Mouse (Mus musculus) WW6 (cell line): Measurements from ENCODE around the gene Gipr.
A peak's percentile ranks its signal among the peaks of the same experiment; 100 is the strongest.
"Not testable (repeated sequence)": the region's sequence is repeated elsewhere in the genome, so short reads cannot be mapped to it uniquely, and the experiment has no call there.

Source experiments
- DNase-seq: peaks from one replicate; pipeline ENCODE4 v3.0.0-alpha.2; 2013; ENCODE audit warnings: low read depth, low spot score

Gipr gene

DNA sequence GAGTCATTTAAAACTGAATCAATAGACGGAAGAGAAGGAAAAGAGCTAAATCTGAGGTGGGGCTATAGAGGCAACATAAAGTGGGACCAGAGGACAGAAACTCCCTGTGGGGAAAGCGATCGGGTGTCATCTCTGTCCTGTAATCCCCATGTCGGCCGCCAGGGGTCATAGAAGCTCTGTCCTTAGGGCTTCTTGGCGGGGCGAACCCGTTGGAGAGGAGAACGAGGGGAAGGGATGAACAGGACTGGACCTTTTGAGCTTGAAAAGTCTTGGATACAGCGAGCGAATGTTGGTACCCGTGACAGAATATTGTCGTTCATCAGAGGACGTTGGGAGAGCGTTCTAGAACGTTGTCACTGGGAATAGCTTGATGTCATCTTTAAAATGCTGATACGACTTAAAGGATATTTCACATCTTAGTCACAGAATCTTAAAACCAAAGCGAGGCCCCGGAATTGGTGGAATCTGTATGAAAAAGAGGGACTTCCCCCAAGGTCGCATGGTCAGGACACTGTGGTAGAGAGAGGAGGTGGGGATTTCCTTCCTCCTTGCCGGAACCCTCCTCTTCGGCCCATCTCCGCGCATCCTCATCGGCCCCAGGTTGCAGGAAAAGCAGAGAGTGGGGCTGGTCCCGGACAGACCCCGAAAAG lies 12.6 kb upstream of the Gipr start:
- peak; percentile 68 for DNase-seq

DNA sequence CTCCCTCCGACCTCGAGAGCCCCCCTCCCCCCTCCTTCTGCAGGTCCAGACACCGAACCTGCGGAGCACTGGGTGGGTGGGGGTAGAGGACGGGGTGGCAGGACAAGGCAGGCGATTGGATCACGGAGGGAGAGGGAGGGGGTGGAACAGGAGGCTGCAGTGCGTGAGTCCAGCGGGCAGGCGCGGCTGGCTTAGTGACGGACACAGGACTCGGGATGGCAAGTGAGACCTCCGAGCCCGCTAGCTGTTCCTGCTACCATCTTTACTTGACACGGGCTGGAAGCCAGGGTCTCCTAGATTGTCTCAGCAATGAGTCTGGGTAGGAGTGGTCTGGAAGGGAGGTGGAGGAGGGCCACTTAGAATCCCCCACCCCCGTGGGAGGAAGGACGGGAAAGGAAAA lies 12.1 kb upstream of the Gipr start:
- DNase-seq, result no peak

DNA sequence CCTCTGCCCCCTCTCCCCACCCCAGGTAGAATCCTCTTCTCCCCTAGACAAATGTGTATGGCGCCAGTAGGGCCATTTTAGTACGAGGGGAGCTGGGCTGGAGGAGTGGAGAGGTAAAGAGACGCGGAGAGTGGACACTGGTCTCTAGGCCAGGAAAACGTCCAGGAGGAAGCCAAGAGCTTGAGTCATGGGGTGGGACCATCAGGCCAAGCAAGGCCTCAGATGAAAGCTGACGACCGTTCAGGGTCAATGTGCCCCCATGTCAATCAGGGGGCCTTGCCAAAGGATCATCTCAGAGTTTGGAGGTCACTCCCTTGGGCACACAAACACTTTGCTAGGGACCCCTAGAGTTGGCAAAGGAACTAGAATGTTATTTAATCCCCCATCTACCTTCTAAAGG lies 11.3 kb upstream of the Gipr start:
- no peak for DNase-seq

DNA sequence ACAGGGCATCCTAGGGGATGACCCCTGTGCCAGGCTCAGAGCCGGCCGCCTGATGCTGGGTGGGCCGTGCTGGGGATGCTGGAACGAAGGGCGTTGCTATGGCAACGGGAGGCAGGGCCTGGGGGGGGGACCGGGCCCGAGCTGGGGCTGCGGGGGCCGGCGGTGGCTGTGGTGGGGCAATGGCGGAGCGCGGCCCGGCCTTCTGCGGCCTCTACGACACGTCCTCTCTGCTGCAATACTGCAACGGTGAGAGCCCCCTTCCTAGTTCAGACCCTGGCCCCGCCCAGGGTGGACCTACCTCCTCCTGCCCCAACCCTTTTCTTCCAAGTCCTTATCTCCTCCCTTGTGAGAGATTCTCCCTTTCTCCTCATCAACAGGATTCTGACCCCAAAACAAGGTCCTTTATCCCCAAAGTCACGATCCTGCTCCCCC lies 10.6 kb upstream of the Gipr start:
- no peak for DNase-seq

- DNase-seq, result peak; percentile 91
These were observed 10.0 kb upstream of the Gipr start, which contains the start of gene Eml2 for GRCm38 (mm10) chr7:19175708-19176515. Gene Eml2 (plus strand): TSS chr7:19176421.

DNA sequence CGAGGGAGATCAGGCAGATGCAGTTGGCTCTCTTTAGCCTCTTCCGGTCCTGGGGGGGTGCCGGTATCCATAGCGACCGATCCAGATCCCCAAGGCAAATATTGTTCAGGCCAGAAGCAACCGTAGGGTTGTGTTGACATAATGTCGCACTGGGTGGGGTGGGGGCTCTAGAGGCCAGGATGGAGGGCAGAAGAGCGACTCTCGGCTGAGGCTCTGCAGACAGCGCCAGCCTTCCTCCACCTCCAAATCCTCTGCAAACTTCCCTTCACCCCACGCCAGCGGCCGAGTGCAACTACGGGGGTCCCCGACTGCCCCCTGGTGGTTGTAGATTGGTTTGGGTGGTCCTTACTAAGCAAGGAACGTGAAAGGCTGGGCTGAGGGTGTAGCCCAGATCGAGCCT lies 6.9 kb upstream of the Gipr start:
- DNase-seq, result peak; percentile 73

DNA sequence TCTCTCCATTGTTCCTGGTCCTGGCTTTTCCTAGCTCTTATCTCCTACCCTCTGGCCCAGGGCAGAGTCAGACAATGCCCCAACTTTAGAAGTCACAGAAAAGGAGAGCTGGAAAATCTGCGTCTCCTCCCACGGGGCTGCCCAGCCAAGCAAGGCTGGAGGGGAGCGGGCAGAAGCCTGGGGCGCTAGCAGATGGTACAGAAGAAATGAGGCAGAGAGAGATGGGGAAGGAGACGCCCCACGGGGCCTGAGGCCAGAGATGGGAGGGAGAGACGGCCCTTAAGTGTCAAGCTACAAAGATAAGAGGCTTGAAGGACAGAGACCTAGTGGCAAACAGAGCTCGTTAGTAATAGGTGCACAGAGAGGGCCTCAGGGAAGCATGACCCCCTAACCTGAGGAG lies 5.9 kb upstream of the Gipr start:
- DNase-seq, result no peak

- no peak for DNase-seq
These were observed 4.2 kb upstream of the Gipr start for GRCm38 (mm10) chr7:19170142-19170541.

DNA sequence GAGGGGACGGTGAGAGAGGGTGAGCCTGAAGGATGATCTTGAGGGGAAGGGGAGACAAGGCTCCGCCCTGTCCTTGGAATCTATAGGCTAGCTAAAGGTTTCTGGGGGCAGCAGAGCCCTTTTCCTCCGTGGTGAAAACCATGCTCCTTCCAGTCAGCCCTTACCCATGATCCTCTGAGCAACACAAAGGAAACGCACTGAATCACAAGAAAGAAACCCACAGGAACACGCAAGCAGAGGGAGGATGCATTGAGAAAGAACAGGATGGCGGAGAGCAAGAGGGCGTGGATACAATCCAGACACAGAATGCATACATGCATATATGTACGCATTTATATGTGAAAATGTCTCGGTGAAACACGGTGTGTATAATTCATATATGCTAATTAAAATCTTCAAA lies 3.6 kb upstream of the Gipr start:
- DNase-seq, result no peak

DNA sequence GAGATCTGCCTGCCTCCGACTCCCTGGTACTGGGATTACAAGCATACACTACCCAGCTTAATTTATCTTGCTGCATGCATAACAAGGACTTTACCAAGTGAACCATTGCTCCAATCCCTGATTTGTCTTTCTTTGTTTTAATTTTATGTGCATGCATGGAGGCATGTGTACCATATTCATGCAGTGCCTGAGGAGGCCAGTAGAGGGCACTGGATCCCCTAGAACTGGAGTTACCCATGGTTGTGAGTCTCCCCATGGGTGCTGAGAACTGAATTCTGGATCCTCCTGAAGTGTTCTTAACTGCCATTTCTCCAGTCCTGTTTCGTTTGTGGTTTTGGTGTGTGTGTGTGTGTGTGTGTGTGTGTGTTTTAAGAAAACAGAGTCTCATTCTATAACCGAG lies 1.1 kb upstream of the Gipr start:
- DNase-seq, result no peak

DNA sequence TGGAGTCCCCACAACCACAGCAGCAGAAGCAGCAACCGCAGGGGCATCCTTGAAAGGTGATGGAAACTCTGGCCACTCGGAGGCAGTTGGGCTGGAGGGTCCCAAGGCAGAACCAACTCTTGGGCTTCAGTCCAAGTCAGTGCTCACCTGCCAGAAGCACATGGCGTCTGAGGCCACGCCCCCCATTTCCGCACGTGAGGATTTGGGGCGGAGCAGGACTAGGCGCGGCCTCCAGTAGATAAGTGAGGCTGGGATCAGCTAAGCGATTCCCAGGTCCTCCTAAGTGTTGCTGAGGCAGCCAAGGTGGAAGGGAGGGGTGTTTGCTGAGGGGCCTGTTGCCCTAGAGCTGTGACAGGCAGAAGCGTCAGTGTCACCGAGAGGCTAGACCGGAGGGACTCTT lies 949 bp downstream of the Gipr start:
- no peak for DNase-seq

DNA sequence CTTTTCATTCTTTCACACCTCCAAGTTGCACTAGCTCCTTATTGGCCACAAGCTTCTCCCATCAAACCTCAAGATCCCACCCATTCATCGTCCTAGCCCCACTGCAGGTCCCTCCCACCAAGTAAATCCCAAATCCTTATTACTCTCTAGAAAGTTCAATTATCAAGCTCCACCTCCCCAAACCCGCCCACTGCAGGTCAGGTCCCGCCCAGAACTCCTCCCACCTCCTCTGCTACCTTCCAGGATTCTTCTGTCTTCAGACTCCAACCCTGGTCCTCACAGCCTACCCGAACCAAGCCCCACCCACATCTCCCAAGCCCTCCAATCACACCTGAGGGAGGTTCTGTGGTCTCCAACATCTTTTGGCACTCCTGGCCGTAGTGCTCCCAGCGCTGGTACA lies 1.7 kb downstream of the Gipr start:
- peak; percentile 89 for DNase-seq

DNA sequence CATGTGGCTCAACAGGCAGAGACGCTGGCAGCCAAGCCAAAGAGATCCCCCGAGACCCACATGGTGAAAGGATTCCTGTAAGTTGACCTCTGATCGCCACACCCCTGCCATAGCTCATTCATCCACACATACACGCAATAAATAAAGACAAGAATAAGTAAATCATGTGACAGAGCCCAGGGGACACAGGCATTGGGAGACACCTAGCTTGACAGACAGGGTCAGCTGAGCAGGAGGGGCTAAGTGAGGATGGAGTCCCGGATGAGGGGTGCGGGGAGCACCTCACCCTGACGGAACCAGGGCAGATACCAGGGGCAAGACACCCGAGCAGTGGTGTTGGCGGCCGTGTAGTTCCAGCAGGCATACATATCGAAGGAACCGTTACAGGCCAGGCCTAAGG lies 2.2 kb downstream of the Gipr start:
- no peak for DNase-seq

DNA sequence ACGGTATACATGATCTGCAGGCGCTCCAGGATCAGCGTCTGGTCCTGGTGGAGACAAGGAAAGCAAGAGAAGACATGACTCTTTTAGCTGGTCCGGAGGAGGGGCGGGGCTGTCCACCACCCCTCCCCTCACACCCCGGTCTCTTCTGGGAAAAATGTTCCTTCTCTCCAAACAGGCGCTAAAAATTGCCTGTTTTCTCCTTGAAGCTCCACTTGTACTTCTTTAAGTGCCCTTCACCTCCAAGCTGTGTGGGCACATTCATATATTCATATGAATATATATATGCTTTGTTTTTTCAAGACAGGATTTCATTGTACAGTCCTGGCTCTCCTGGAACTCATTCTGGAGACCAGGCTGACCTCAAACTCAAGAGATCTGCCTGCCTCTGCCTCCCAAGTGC lies 3.0 kb downstream of the Gipr start:
- no peak for DNase-seq

DNA sequence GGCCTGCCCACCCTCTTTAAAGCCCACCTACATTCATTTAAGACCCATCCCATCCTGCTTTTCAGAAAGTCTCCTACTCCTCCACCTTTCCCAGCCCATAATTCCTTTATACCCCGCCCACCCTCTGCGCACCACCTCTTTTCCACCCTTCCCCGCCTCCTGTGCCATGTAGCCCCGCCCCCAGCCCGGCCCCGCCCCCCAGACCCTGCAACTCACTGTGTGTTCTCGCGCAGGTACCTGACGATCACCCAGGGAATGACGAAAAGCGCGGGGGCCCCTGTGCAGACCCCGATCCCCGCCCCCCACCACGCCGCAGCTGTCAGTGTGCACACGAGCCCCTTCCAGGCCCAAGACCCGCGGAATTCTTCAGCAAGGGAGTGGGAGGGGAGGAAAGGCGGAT lies 5.8 kb downstream of the Gipr start:
- DNase-seq, result no peak

- DNase-seq, result no peak
These were observed 6.5 kb downstream of the Gipr start for GRCm38 (mm10) chr7:19159411-19159810.

DNA sequence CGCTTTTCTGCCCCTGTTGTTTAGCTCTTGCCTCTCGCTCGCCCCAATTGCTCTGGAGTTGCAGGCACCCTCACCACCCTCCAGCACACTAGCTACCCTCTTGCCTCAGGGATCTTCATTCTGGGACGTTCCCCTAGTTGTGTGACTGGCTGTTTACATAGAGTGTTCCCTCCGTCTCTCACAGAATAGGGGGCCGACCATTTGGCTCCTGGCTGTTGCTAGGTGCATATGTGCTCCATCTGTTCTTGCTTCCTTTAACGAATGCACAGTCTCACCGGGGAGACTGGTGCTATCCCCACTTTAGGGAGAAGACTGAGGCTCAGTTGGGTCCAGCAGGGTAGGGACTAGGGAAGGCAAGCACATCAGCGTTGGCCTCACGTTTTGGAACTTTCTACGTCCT lies 7.3 kb downstream of the Gipr start:
- DNase-seq, result no peak

- peak; percentile 61 for DNase-seq
These were observed 8.6 kb downstream of the Gipr start for GRCm38 (mm10) chr7:19157160-19157800.

DNA sequence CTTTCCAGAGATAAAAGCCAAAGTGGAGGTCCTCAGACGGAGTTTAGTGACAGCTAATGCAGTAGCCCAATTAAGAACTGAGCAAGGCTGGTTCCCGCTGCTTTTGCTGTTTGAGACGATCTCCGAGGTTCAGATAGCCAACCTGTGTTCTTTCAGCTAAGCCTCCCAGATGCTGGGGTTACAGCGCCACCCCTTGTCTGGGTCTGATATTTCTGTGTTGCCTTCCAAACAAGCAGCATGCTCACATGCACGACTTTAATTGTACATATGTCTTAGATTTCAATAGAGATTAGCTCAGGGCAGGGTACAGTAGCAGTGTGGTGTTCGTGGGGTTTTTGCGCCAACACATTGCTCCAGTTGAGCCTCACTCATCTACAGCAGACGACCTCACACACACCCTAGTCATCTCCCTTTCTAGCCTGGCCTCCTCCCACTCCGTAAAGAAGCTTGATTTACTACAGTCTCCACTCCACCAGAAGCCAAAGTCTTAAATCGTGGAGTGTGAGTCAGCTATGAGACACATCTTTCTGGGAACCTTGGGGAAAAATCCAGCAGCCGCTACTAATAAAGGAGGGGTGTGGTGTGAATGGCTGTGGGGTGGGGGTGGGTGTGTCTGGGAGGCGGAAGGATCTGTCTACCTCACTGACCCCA lies 10.0 kb downstream of the Gipr start:
- no peak for DNase-seq

DNA sequence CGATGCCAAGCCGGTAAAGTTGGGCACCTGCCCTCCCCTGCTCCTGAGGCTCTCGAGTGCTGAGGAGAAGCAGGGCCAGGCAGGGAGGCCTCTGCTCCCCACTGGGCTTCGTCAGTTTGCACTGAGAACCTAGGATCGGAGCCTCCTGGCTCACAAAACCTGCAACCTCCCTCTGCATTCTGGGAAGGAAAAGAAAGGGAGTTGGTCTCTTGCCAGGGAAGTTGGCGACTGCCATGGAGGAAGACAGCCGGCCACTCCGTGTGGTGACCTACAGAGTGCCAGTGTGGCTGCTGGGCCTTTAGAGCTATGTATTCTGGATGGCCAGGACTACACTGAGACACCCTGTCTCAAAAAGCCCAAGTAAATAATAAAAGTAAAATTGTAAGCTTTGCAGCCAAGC lies 11.1 kb downstream of the Gipr start:
- no peak for DNase-seq

- not testable (repeated sequence) for DNase-seq
These were observed 14.8 kb downstream of the Gipr start for GRCm38 (mm10) chr7:19151121-19151520.

- peak; percentile 86 for DNase-seq
These were observed 16.3 kb downstream of the Gipr start, which contains the start of gene Snrpd2 for GRCm38 (mm10) chr7:19149626-19150025. Gene Snrpd2 (plus strand): TSS chr7:19149722.
